Mouse (Mus musculus) granulocyte monocyte progenitor cell, adult 5-6 weeks (primary cell): ENCODE data around the gene Tex22. TPM values are rescaled to one million over a fixed set of nuclear protein-coding genes. Genes with fewer than 3 reads are reported as not detected.

Source experiments
- ATAC-seq: replicated peaks from 2 replicates; pipeline ENCODE4 v1.8.0; 2016; ENCODE audit warnings: mild to moderate bottlenecking, moderate TSS enrichment, inconsistent platforms; ENCODE audit not compliant: poor library complexity, severe bottlenecking
- total RNA-seq, 2 experiments: library from RNA; stranded (forward) in 1 of 2; stranded (reverse) in 1 of 2; fragments of 200-712, 200-1000 nt in 1 of 2; fragments of >200 nt in 1 of 2; fragmentation: Nextera tagmentation in 1 of 2; gene quantifications; 2 replicates each; pipeline ENCODE4 v1.2.3; 2014 to 2017

Gene Tex22
- total RNA-seq, 2 experiments from 2014 or later, result not detected

GRCm38 (mm10) chr12:113051628-113052403 is 22.5 kb upstream of the Tex22 start:
- no peak for ATAC-seq

- ATAC-seq, result no peak
Observed at GRCm38 (mm10) chr12:113056089-113056488, 18.2 kb upstream of the Tex22 start.

GRCm38 (mm10) chr12:113060178-113060577 is 14.1 kb upstream of the Tex22 start:
- ATAC-seq, result no peak

GRCm38 (mm10) chr12:113061606-113062005 is 12.7 kb upstream of the Tex22 start:
- ATAC-seq, result no peak

GRCm38 (mm10) chr12:113062201-113062600 is 12.1 kb upstream of the Tex22 start:
- no peak for ATAC-seq

- no peak for ATAC-seq
Observed at GRCm38 (mm10) chr12:113063700-113064099, 10.6 kb upstream of the Tex22 start.

- ATAC-seq, result peak; percentile 51; the same call in 1 of the 2 replicates
Observed at GRCm38 (mm10) chr12:113068002-113068401, 6.3 kb upstream of the Tex22 start.

GRCm38 (mm10) chr12:113069389-113069788 is 4.9 kb upstream of the Tex22 start:
- no peak for ATAC-seq

GRCm38 (mm10) chr12:113071321-113071720 is 3.0 kb upstream of the Tex22 start:
- ATAC-seq, result no peak

GRCm38 (mm10) chr12:113071827-113072226 is 2.5 kb upstream of the Tex22 start:
- ATAC-seq, result no peak

GRCm38 (mm10) chr12:113073420-113074328 is 628 bp upstream of the Tex22 start:
- ATAC-seq, result peak; percentile 13

- ATAC-seq, result peak; percentile 92
Observed at GRCm38 (mm10) chr12:113075063-113075454, 757 bp downstream of the Tex22 start.

- ATAC-seq, result peak; percentile 7; the same call in 1 of the 2 replicates
Observed at GRCm38 (mm10) chr12:113075486-113075885, 1.2 kb downstream of the Tex22 start.

GRCm38 (mm10) chr12:113087276-113087675 is 13.0 kb downstream of the Tex22 start:
- no peak for ATAC-seq

GRCm38 (mm10) chr12:113088026-113088425 is 13.7 kb downstream of the Tex22 start:
- no peak for ATAC-seq

GRCm38 (mm10) chr12:113089107-113089506 is 14.8 kb downstream of the Tex22 start:
- ATAC-seq, result no peak

- no peak for ATAC-seq
Observed at GRCm38 (mm10) chr12:113090053-113090452, 15.8 kb downstream of the Tex22 start.

- ATAC-seq, result no peak
Observed at GRCm38 (mm10) chr12:113097040-113097439, 22.7 kb downstream of the Tex22 start.

GRCm38 (mm10) chr12:113097749-113098281 is 23.5 kb downstream of the Tex22 start, which contains the start of gene Mta1:
Gene Mta1, plus strand, starts transcription at chr12:113098278.
- ATAC-seq, result peak; percentile 61

- no peak for ATAC-seq
Observed at GRCm38 (mm10) chr12:113098530-113099151, 24.3 kb downstream of the Tex22 start.
